Mouse (Mus musculus) erythroblast, embryonic 14.5 days (primary cell): ENCODE results near the gene Khk. TPM values are rescaled to one million over a fixed set of nuclear protein-coding genes. Genes with fewer than 3 reads are reported as not detected.

Experiments used
- H3K27me3 ChIP-seq: 2 replicates; pipeline ENCODE4 v1.6.1; 2012; ENCODE audit warnings: inconsistent platforms; ENCODE audit not compliant: control insufficient read depth
- H3K36me3 ChIP-seq: 2 replicates; pipeline ENCODE4 v1.6.1; 2012; ENCODE audit warnings: mild to moderate bottlenecking, inconsistent platforms; ENCODE audit not compliant: control insufficient read depth
- H3K4me1 ChIP-seq: 2 replicates; pipeline ENCODE4 v1.6.1; 2012; ENCODE audit warnings: inconsistent platforms; ENCODE audit not compliant: control insufficient read depth
- H3K4me3 ChIP-seq: replicated peaks from 2 replicates; pipeline ENCODE3; 2012; ENCODE audit warnings: moderate library complexity, mild to moderate bottlenecking, inconsistent platforms
- H3K9me3 ChIP-seq: 2 replicates; pipeline ENCODE4 v1.6.1; 2012; ENCODE audit warnings: low read length, inconsistent platforms, mixed read lengths; ENCODE audit not compliant: control insufficient read depth
- GATA1 ChIP-seq: IDR thresholded peaks from 2 replicates; pipeline ENCODE4 v1.6.1; 2012; ENCODE audit warnings: low read length, inconsistent platforms, mixed read lengths
- TAL1 ChIP-seq: IDR thresholded peaks from 3 replicates; pipeline ENCODE4 v1.6.1; 2012; ENCODE audit warnings: low read length, inconsistent platforms, mixed read lengths
- polyA plus RNA-seq: library from polyadenylated mRNA; stranded (reverse); fragments of >175 nt; gene quantifications from 2 replicates; pipeline ENCODE4 v1.2.3, GENCODE M21; 2012

Khk gene
- polyA plus RNA-seq, 1 experiment = 1.8 TPM

DNA sequence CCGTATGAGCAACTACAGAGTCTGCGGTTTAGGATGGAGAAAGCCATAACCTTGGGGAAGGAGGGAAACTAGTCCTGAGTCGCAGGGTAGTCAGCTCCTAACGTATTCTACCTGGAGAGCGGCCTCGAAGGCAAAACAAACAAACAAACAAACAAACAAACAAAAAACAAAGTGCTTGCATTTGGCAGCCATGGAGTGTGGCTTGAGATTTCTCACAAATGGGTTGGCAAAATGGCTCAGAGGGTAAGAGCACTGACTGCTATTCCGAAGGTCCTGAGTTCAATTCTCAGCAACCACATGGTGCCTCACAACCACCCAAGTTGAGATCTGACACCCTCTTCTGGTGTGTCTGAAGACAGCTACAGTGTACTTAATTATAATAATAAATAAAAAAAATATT is 11.4 kb upstream of the Khk start:
- no peak for TF ChIP-seq TAL1
- no peak for TF ChIP-seq GATA1
- Histone ChIP-seq H3K4me3 (no peak overlapping the region), H3K27me3 (no peaks in the 10 kb centered on the region), H3K9me3 (no peaks in the 10 kb centered on the region), H3K4me1 (peaks cover 62% of the 10 kb centered on the region), H3K36me3 (peaks cover 14% of the 10 kb centered on the region)

GRCm38 (mm10) chr5:30910481-30910880 is 10.8 kb upstream of the Khk start:
- Histone ChIP-seq H3K4me1 (peaks cover 63% of the 10 kb centered on the region), H3K4me3 (no peak overlapping the region)
- TF ChIP-seq GATA1 (no peak), TAL1 (no peak)

DNA sequence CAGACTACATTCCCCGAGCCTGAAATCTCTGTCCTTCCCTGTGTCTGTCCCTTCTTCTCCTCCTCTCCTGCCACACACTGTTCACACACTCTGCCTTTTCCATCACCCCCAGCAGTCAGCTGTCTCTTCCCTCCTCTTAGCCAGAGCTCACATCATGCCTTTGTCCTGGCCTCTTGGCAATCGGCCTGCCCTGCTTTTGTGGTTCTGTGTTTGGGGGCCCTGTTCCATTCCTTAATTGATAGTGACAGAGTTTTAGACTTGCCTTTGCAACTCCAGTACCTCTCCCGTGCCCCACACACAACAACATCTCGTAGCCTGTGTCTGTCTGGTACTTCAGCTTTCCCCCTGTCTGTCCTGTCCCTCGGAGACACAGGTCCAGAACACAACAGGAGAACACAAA is 9.1 kb upstream of the Khk start:
- TF ChIP-seq GATA1 (no peak), TAL1 (no peak)
- H3K4me3 ChIP-seq = no peak overlapping the region
- peaks cover 67% of the 10 kb centered on the region for H3K4me1 ChIP-seq
- peaks cover under 1% of the 10 kb centered on the region; the same call in 1 of the 2 replicates for H3K36me3 ChIP-seq
- H3K9me3 ChIP-seq = no peaks in the 10 kb centered on the region
- no peaks in the 10 kb centered on the region for H3K27me3 ChIP-seq

More at GRCm38 (mm10) chr5:30910481-30910880, 10.8 kb upstream of the Khk start:
- Histone ChIP-seq H3K27me3 (no peaks in the 10 kb centered on the region), H3K36me3 (peaks cover 8% of the 10 kb centered on the region), H3K9me3 (no peaks in the 10 kb centered on the region)

DNA sequence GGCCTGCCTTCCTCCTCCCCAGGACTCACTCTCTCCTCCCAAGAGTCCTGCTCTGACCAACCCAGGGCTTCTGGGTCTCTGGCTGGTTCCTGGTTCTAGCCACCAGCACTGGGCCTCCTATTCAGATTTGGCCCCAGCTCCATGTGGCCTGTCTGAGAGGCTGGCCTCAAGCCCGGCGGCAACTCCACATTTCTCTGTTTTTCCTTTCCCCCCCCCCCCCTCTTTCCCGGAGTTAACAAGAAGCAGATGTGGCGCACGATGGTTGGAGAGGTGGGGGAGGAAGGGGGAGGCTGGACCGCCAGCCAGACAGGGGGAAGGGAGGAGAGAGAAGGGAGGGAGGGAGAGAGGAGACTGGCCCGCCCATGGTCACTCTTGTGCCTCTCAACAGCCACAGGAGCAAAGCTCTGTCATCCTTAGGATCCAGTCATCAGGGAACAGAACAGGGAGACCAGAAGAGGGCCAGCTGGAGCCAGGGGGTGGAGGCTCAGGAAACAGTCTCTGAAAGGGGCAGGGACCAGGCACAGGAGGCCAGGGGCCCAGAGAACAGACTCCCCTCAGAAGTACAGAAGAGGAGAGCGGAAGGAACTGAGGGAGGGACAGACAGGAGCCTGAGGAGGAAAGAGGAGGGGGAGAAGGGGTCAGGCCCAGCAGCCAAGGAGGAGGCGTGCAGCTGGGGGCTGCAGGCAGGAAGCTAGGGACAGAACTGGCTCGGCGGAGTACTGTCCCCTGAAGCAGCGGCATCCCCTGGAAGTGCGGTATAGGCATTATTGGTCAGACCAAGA is 8.0 kb upstream of the Khk start, which contains the start of gene Emilin1:
TSS of gene Emilin1 (plus strand) at position 343 of the 782 bp plus-strand sequence.
- TF ChIP-seq GATA1 (no peak), TAL1 (no peak)
- Histone ChIP-seq H3K27me3 (no peaks in the 10 kb centered on the region), H3K36me3 (peaks cover 10% of the 10 kb centered on the region), H3K4me3 (peak within 1 kb of the TSS; percentile 45), H3K4me1 (peaks cover 64% of the 10 kb centered on the region), H3K9me3 (no peaks in the 10 kb centered on the region)

GRCm38 (mm10) chr5:30914101-30914635 is 7.1 kb upstream of the Khk start:
- H3K9me3 ChIP-seq = no peaks in the 10 kb centered on the region
- peaks cover 19% of the 10 kb centered on the region for H3K36me3 ChIP-seq
- H3K27me3 ChIP-seq = no peaks in the 10 kb centered on the region
- peaks cover 59% of the 10 kb centered on the region for H3K4me1 ChIP-seq
- H3K4me3 ChIP-seq = peak overlapping the region; percentile 45
- TF ChIP-seq GATA1 (no peak), TAL1 (no peak)

DNA sequence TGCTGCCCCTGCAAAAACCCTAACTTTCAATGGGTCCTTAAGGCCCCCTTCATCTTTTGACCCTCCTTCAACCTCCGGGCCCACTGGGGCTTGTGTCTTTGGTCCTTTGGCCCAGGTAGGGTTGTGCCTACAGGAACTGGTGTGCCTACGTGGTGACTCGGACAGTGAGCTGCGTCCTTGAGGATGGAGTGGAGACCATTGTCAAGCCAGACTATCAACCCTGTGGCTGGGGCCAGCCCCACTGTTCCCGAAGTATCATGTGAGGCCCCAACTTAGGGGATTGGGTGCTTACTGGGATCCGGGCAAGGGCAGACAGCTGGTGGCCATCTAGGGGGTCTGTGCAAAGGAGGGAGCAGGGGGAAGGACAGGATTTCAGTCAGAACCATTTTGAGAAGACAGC is 6.4 kb upstream of the Khk start:
- H3K4me3 ChIP-seq = peak overlapping the region; percentile 45
- peaks cover 58% of the 10 kb centered on the region for H3K4me1 ChIP-seq
- no peaks in the 10 kb centered on the region for H3K27me3 ChIP-seq
- peaks cover 22% of the 10 kb centered on the region for H3K36me3 ChIP-seq
- TF ChIP-seq TAL1 (no peak), GATA1 (no peak)
- no peaks in the 10 kb centered on the region for H3K9me3 ChIP-seq

DNA sequence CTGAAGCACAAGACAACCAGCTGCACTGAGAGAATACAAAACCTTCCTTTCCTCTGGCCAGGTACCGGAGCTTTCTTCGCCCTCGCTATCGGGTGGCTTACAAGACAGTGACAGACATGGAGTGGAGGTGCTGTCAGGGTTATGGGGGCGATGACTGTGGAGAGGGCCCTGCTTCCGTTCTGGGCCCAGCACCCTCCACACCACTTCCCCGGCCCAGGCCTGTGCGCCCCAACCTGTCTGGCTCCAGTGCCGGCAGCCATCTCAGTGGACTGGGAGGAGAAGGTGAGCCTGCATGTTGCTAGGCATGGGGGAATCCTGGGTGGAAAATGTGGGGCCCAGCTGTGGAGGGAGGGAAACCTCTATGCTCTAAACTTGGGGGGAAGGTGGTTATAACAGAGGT is 5.8 kb upstream of the Khk start:
- Histone ChIP-seq H3K36me3 (peaks cover 27% of the 10 kb centered on the region), H3K27me3 (no peaks in the 10 kb centered on the region), H3K9me3 (no peaks in the 10 kb centered on the region), H3K4me1 (peaks cover 61% of the 10 kb centered on the region), H3K4me3 (peak overlapping the region; percentile 34)
- no peak for TF ChIP-seq GATA1
- no peak for TF ChIP-seq TAL1

DNA sequence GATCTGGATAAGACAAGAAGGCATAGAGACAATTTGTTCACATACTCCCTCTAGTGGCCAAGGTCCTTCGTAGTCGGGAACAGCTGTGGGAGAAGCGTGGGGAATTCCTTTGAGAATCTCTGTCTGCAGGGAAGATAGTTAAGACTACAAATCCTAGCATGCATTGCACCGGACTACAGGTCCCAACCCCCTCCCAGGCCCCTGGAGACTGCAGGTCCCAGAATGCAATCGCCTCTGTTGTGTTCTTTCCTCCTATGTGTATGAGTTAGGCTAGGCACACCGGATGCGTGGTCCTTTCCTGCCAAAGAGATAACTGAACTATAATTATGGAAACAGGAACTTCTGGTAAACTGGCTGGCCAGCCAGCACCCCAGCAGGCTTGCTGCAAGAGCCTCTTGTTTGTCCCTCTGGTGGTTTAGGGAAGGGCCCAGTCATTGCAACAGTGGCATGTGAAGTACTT is 5.2 kb upstream of the Khk start:
- Histone ChIP-seq H3K36me3 (peaks cover 27% of the 10 kb centered on the region), H3K9me3 (no peaks in the 10 kb centered on the region), H3K27me3 (no peaks in the 10 kb centered on the region), H3K4me3 (no peak overlapping the region), H3K4me1 (peaks cover 67% of the 10 kb centered on the region)
- TF ChIP-seq TAL1 (no peak), GATA1 (no peak)

- peaks cover 27% of the 10 kb centered on the region for H3K36me3 ChIP-seq
- peaks cover 74% of the 10 kb centered on the region for H3K4me1 ChIP-seq
- no peak for TF ChIP-seq TAL1
- no peak for TF ChIP-seq GATA1
- no peaks in the 10 kb centered on the region for H3K9me3 ChIP-seq
- H3K4me3 ChIP-seq = no peak overlapping the region
- H3K27me3 ChIP-seq = no peaks in the 10 kb centered on the region
Measured at GRCm38 (mm10) chr5:30916841-30917240, 4.4 kb upstream of the Khk start.
